Mouse (Mus musculus) heart, postnatal 25 days (tissue): ENCODE data around the gene Kcnq5. TPM values are rescaled to one million over a fixed set of nuclear protein-coding genes. Genes with fewer than 3 reads are reported as not detected.
"Not testable (repeated sequence)": the region's sequence is repeated elsewhere in the genome, so short reads cannot be mapped to it uniquely, and the experiment has no call there.

ENCODE experiments used
- DNase-seq: peaks from one replicate; pipeline ENCODE4 v3.0.0; 2022; ENCODE audit warnings: low spot score
- intact Hi-C: fragments of 180-260 bp; cut with DNase I; formaldehyde crosslinking; loops from one replicate; pipeline ENCODE4 v1.15.1; 2025
- total RNA-seq, 2 experiments: library from RNA; stranded (reverse); gene quantifications; 2 replicates each; pipeline ENCODE4 v1.2.3; 2021

Gene Kcnq5
- total RNA-seq, 2 experiments from 2014 or later = 3.1 to 3.6 TPM

- DNase-seq = no peak
- intact Hi-C loops = no loop called here
Measured at GRCm38 (mm10) chr1:21402804-21403203, 558.9 kb downstream of the Kcnq5 start.

- intact Hi-C loops = no loop called here
- no peak for DNase-seq
Measured at GRCm38 (mm10) chr1:21391138-21391671, 570.5 kb downstream of the Kcnq5 start.

DNA sequence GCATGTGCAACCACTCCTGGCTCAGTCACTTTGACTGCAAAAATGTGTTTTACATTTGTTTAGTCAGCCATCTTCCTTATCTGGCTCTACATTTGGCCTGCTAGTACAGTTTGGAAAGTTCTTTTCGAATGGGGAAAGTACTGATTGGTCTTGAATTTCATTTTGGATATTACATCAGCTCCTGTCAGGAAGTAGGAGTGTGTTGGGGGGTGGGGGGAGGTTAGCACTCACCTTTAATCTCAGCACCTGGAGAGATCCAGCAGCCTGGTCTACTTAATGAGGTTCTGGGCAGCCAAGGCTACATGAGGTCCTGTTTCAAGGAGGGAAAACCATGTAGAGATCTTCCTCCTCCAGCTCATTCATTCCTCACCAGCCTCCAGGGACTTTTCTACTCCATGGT is 578.5 kb downstream of the Kcnq5 start, which contains the start of gene Khdc1b:
Gene Khdc1b (plus strand): TSS at position 301 of the 400 bp plus-strand sequence.
- intact Hi-C loops = no loop called here
- no peak for DNase-seq

DNA sequence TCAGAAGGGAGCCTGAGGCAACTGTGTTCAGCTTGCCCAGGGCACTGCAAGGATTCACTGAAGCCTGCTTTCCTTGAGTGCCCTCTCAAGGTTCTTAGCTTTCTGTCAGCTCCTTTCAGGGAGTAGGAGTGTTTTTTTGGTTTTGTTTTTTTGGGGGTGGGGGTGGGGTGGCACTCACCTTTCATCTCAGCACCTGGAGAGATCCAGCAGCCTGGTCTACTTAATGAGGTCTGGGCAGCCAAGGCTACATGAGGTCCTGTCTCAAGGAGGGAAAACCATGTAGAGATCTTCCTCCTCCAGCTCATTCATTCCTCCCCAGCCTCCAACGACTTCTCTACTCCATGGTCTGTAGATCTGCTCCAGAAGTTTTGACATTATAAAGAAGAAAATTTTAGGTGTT is 593.7 kb downstream of the Kcnq5 start, which contains the start of gene Khdc1c:
Gene Khdc1c (plus strand): TSS at position 301 of the 400 bp plus-strand sequence.
- DNase-seq, intact Hi-C loops: not testable (repeated sequence)

DNA sequence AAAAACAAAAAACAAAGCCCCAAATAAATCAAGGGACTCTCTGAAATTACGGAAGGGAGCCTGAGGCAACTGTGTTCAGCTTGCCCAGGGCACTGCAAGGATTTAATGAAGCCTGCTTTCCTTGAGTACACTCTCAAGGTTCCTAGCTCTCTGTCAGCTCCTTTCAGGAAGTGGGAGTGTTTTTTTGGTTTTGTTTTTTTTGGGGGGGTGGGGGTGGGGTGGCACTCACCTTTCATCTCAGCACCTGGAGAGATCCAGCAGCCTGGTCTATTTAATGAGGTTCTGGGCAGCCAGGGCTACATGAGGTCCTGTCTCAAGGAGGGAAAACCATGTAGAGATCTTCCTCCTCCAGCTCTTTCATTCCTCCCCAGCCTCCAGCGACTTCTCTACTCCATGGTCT is 612.4 kb downstream of the Kcnq5 start, which contains the start of gene Khdc1a:
Gene Khdc1a (plus strand): TSS at position 301 of the 400 bp plus-strand sequence.
- DNase-seq = no peak
- intact Hi-C loops = loop anchor here (10.0 kb wide), 1 partner anchor 405 kb away; no protein-coding TSS in a partner anchor
